Mouse (Mus musculus) mature B cell (primary cell): Measurements from ENCODE around the gene C1rb.
"Not testable (repeated sequence)": the region's sequence is repeated elsewhere in the genome, so short reads cannot be mapped to it uniquely, and the experiment has no call there.

ENCODE experiments used
- in situ Hi-C: fragments of 300-500 bp; cut with MboI; formaldehyde crosslinking; loops from 2 replicates; pipeline ENCODE4 v1.14.3; 2019

Gene C1rb

DNA sequence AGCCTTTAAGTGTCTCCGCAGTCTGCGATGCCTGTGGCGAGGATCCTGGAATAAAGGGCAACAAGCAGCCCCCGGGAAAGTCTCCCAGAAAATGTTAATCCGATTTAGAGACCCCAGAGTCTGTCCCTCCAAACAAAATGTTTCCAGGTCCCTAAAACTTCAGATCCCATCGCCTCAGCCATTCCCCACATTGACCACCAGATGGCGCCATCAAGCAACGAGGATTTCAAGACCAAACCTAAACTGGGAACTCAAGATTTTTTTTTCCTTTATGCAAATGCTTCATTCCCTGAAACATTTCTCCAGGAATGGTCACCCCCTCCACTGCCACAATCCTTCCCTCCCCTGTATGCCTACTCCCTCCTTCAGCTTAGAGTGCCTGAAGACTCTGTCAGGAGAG is at the start of gene C1rb:
C1rb (plus strand) TSS at position 269 of the 400 bp plus-strand sequence.
- in situ Hi-C loops: no loop called here

DNA sequence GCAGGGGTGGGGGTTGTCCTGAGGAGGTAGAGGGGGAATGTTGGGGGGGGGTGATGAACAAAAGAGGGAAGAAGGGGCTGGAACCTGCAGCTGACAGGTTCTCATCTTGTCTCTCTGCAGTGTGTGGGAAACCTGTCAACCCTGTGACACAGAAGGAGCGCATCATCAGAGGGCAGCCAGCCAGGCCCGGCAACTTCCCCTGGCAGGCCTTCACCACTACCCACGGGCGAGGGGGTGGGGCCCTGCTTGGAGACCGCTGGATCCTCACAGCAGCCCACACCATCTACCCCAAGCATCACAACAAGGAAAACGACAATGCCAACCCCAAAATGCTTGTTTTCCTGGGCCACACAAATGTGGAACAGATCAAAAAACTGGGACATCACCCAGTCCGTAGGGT is 48.0 kb upstream of the C1rb start:
- in situ Hi-C loops: not testable (repeated sequence)

DNA sequence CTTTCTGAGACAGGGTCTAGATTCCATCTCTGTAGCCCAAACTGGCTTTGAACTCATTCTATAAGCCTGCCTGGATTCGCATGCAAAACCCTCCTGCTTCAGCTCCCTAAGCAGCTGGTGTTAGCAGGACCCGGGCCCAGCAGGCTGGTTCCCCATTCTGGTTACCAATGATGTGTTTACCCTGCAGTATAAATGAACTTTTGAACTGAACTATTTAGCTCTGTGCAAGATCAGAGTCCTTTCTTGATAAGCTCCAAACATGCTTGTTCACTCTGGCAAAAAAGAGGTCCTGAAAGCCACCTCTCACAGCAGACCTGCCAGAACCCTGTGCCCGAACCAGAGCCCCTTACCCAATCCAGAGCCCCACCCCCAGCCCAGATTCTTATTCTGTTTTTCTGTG is 42.2 kb upstream of the C1rb start:
- in situ Hi-C loops: no loop called here

DNA sequence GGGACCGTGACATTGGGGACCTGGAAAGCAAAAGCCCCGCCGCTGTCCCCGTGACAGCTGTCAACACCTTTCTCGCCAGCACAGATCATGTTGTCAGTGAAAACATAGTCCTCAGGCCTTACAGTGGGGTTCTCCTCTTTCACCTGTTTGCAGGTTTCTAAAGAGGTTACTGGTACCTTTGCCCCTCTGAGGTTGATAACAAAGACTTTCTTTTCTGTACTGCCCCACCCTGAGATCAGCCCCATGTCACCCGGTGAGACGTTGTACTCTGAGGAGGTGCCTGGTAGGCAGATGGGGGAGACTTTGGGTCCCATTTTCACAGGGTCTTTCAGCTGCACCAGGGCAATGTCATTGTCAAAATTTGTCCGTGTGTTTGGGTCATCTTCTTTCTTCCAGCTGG is 39.0 kb upstream of the C1rb start:
- in situ Hi-C loops: no loop called here

DNA sequence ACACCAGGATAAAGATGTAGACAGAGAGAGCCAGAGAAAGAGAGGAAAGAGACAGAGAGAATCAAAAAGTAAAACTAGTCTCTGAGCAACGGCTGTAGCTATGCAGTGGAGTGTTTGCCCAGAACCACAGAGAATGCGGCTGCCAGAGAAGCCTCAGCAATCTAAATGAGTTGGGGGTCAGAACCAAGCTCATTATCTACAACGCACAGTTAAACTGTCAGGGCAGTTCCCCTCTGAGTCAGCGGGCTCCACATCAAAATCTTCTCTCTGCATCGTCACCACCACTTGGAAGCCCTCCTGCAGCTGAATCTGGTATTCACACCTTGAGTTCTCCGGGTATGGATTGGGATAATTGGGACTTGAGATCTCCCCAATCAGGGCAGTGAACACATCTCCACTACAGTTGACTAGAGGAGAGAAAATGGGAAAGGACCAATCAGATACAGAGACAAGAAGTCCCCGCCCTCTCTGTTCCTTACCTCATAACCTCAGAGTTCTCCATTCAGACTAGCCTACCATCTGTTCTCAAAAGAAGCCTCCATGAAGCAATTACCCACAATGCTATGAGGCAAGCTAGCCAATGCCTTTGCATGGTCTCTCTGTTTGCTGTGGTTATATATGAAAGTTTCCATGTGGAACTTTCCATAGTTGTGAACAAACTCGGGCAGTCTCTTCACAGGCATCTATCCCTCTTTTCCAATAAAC is 33.8 kb upstream of the C1rb start:
- in situ Hi-C loops: not testable (repeated sequence)

DNA sequence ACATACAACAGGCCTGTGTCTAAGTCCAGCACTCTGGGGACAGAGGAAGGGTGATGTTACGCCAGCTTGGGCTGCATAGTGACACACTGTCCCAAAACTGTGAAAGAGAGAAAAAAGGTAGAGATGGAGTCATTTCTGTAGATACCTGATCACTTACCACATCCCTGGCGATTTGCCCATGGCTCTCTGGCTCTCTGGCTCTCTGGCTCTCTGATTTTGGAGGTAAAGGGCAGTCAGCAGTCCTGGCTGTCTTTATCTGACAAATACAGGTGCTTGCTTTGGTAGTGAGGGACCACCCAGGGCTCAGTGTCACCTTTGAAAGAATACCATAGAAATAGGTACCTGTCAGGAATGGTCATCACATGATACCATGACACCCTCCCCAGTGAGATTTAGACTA is 28.9 kb upstream of the C1rb start:
- in situ Hi-C loops: not testable (repeated sequence)

DNA sequence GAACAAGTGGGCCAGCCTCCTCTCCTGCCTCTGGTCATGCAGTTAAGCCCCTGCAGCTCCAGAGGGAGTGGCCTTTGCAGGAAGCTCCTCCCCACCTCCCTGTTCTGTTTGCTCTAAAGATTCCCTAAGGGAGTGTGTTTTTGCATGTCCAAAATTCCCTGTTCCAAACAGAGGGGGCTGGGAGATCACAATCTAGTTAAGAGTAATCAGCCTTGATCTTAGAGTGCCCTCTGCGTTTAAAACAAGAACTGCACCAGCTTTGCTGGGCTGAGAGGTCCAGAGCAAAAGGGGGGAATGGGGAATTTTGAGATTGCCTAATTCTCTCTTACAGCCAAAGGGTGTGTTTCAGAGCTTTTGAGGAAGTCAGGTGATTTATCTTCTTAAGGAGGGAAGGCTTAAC is 27.8 kb upstream of the C1rb start, which contains the start of gene C1s1:
C1s1 (minus strand) TSS at position 76 of the 400 bp plus-strand sequence.
- in situ Hi-C loops: not testable (repeated sequence)

DNA sequence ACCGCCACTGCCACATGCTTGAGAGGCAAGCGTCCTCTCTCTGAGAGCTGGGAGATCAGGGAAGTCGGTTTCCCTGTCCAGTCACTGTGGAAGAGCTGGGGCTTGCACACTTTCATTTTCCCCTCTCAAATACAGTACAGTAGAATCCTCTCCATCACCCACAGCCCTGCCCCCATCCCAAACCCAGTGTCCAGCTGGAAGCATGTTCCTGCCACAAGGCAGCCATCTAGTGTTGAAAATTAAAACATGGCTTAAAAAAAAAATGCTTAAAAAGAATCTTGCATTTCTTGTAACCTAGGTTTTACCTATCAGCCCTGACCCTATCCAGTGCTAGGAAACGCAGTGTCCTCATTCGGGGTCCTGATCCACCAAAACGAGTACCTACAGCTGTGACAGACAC is 25.6 kb upstream of the C1rb start:
- in situ Hi-C loops: no loop called here

DNA sequence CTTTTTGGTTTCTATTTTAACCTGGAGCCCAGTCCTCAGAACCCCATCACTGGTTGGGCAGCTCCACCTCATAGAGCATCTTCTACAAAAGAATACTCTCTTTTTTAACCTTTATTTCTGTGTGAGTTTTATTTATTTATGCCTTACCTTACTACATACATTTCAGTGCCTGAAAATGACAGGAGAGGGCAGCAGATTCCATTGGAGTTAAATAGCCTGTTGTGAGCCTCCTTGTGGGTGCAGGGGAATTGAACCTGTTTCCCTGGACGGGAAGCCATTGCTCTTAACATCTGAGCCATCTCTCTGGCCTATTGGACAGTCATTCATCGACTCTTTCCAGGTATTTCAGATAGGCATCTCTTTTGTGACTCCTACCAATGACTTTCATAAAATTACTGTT is 24.7 kb upstream of the C1rb start:
- in situ Hi-C loops: no loop called here

DNA sequence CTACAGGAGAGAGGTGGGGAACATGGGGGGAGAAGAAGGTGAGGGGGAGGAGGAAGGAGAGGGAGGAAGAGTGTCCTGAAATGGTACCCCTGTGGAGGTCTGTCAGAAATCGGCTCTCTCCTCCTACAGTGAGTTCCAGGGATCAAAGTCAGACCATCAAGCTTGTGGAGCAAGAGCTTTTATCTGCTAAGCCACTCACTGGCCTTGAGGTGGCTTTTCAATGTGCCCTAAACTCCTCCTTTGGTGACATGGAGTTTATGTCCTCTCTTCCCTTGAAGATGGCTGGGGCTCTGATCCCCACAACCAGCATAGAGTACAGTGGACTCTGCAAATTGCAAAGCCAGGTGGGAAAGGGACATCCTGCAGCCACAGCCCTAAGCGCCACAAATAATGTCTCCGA is 22.1 kb upstream of the C1rb start:
- in situ Hi-C loops: not testable (repeated sequence)

DNA sequence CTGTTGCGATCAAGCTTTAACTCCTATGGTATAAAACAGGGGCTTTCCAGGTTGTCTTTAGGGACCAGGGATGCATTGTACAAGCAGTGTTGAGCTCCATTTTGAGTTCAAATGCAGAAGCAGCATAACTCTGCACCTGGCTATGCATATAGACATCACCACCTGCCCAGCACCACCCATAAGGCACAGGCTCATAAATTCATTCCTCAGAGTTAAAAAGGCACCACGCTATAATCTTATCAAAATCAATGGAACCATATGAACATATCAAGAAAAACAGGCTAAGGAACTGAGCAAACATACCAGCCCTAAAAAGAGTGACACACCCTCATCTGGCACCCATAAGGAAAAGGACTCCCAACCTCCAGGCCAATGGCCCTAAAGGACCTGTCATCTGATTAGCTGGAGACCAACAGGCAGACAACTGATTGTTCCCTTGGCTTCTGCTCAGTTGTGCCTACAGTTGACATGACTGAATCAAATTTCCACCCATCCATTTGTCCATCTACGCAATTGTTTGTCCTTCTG is 21.0 kb upstream of the C1rb start:
- in situ Hi-C loops: no loop called here

DNA sequence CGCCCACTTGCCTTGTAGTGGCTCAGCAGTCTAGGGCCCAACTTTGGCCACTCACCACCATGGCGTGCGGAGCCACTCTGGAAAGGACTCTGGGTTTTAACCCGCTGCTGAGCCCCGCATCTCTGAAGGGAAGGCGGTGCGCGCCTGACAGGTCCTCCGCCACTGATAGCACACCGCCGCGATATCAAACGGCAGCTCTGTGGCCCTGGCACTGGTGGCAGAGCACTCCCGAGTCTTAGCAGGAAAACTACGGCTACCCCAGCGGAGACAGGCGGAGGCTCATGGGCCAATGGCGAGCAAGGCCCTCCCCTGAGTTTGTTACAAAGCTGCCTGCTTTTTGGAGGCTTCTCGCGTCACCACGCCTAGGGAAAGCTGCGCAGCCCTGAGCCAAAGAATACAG is 17.3 kb upstream of the C1rb start:
- in situ Hi-C loops: no loop called here

DNA sequence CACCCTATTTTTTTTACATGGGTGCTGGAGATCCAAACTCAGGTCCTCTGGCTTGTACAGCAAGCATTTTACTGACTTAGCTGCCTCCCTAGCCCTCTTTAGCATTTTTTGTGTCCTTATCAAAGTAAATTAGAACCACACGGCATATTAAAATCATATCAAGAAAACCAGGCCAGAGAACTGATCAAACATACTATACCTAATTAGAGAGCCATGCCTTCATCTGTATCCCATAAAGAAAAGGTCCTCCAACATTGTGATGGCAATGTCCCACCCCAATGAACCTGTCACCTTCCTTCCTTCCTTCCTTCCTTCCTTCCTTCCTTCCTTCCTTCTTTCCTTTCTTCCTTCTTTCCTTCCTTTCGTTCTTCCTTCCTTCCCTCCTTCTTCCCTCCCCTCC is 14.1 kb upstream of the C1rb start:
- in situ Hi-C loops: not testable (repeated sequence)

DNA sequence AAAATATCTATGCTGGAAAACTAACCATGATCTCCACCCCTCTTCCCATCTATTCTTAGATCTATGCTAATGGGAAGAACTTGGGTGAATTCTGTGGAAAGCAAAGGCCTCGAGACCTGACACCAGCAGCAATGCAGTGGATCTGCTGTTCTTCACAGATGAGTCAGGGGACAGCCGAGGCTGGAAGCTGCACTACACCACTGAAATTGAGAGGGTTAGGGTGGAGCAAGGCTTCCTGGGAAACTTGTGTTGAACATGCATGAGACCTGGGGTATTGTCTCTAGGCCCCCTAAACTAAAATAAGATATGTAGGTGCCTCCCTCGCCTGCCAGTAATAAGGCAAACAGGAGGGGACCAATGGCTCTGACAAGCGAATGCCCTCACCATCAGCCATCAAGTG is 8.9 kb upstream of the C1rb start:
- in situ Hi-C loops: not testable (repeated sequence)

DNA sequence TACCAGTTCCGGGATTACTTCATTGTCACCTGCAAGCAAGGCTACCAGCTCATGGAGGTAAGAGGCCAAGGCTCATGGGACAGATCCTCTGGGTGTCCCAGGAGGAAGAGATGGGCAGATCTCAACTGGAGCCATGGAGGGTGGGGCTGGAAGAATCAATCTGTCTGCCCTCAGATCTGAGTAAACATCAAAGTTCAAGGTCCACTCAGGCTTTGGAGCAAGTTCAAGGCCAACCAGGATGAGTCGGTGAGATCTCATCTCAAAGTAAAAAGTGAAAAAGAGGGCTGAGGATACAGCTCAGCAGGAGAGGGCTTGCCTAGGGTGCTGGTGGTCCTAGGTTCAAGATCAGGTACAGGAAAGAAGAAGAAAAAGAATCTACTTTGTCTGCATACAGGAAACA is 8.5 kb upstream of the C1rb start:
- in situ Hi-C loops: not testable (repeated sequence)

DNA sequence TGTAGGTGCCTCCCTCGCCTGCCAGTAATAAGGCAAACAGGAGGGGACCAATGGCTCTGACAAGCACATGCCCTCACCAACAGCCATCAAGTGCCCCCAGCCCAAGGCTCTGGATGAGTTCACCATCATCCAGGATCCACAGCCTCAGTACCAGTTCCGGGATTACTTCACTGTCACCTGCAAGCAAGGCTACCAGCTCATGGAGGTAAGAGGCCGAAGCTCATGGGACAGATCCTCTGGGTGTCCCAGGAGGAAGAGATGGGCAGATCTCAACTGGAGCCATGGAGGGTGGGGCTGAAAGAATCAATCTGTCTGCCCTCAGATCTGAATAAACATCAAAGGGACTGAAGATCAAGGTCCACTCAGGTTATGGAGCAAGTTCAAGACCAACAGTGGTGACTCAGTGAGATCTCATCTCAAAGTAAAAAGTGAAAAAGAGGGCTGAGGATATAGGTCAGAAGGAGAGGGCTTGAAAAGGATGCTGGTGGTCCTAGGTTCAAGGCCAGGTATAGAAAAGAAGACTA is 5.1 kb downstream of the C1rb start:
- in situ Hi-C loops: not testable (repeated sequence)

DNA sequence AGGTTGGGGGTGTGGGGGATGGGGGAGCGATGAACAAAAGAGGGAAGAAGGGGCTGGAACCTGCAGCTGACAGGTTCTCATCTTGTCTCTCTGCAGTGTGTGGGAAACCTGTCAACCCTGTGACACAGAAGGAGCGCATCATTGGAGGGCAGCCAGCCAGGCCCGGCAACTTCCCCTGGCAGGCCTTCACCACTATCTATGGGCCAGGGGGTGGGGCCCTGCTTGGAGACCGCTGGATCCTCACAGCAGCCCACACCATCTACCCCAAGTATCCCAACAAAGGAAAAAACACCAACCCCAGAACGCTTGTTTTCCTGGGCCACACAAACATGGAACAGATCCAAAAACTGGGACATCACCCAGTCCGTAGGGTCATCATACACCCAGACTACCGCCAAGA is 10.1 kb downstream of the C1rb start:
- in situ Hi-C loops: not testable (repeated sequence)

DNA sequence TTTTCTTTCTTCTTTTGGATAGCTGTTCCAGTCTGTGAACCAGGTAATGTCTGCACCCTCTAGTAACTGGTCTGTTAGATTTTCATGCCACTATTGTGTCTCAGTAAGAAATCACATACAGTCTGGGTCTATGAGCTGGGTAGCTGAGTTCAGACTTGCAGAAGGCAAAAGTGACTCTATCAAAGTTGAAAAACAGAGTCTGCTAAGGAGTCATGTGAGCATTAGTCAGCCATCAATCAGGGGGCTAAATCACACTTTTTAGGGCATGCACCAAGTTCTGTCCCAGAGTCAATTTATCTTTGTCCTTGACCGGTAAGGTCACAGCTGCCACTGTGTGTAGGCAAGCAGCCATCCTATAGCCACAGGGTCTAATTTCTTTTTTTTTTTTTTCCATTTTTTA is 12.1 kb downstream of the C1rb start:
- in situ Hi-C loops: no loop called here

DNA sequence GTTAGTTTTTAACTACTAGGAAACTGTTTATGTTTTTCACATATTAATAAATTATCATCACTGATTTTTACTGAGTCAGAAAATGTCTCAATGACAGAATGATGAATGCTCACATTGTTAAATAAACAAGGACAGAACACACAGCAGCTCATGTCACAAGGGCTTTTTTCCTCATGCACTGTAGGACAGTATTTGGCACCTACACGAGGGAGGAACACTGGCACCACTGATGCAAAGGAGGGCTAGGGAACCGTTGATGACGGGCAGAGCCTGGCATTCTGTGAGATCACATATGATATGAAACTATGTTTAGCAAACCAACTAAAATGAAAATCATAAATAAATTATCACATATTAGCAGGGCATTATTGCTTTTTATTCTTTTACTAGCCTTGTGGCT is 14.8 kb downstream of the C1rb start:
- in situ Hi-C loops: no loop called here

DNA sequence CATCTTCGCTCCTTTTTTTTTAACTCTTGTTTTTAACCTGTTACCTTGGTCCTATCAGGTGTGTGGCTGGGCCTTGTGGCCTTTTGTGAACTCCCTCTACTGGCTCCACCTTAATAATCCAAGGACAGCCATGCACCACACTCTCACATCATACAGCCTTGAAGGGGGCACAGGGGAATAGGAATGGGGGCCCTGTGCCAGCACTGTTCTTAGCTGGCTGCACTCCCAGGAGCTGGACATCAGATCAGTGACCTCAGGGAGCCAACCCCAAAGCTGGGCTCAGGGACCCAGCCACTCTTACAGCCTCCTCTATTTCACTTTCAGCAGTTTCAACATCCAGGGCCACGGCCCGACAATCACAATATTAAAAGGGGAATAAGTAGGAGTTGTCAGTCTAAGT is 15.7 kb downstream of the C1rb start:
- in situ Hi-C loops: no loop called here

DNA sequence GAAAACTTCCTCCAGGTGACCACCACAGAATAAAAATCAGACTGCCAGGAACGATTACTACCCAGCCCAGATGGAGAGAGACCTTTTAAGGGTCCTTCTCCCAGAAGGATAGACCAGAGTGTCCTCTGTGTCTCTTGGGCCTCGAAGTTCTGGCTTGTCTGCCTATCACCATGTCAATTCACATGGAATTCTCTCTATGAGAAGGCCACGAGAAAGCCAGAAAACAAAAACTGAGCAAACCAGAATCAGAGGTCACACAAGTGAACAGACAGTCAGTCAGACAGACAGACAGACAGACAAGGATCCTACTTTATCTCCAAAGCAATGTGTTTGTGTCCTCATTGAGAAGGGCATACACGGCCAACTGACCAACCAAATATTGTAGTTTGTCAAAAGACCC is 16.2 kb downstream of the C1rb start:
- in situ Hi-C loops: no loop called here

DNA sequence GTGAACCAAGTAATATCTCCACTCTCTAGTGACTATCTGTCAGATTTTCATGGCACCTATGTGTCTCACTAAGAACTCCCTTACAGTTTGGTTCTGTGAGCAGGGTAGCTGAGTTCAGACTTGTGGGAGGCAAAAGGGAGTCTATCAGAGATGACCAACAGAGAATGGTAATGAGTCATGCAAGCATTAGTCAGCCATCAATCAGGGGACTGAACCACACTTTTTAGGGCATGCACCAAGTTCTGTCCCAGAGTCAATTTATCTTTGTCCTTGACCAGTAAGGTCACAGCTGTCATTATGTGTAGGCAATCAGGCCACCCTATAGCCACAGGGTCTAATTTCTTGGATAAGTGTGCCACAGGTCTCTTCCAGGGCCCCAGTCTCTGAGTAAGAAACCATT is 18.7 kb downstream of the C1rb start:
- in situ Hi-C loops: no loop called here

DNA sequence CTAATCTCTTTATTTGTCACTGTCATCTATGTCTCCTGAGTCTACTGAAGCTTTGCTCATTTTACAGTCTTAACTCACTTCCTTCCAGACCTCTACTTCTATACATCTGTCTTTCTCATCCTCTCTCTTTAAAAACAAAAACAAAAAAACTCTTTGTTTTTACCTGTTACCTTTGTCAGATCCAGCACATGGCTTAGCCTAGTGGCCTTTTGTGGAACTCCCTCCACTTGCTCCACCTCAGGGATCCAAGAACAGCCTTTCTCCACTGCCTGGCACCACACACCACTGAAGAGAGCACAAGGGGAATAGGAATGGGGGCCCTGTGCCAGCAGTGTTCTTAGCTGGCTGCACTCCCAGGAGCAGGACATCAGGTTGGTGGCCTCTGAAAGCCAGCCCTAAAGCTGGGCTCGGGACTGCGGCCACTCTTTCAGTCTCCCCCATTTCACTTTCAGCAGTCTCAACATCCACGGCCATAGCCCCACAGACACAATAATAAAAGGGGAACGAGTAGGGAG is 22.1 kb downstream of the C1rb start:
- in situ Hi-C loops: no loop called here

DNA sequence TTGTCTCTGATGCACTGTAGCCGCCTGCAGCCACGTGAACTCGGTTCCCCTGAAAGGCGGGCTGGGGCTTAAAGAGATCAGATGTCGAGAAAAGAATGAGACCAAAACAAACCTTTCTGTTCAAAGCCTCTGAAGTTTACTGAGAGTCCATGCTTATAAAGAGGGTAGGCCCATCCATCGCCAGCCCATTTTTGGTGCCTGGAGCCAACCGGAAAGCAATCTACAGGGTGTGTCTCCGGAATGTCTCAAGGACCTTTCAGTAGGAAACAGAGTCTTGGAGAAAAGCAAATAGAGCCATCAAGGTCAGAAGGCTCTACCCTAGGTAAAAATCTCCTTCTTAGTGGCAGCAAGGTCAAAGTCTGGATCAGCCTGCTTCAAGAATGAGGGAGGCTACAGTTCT is 23.0 kb downstream of the C1rb start:
- in situ Hi-C loops: no loop called here
